Mouse (Mus musculus): ENCODE data around the gene Map2k2. TPM values are rescaled to one million over a fixed set of nuclear protein-coding genes. Genes with fewer than 3 reads are reported as not detected.
"Not testable (repeated sequence)": the region's sequence is repeated elsewhere in the genome, so short reads cannot be mapped to it uniquely, and the experiment has no call there.

The Map2k2 gene
- polyA plus RNA-seq, 1 experiment = 407 TPM

- Histone ChIP-seq H3K36me3 (replicated peaks; ENCODE audit: low read length) (peaks cover 21% of the 10 kb centered on the region), H3K27me3 (replicated peaks) (no peaks in the 10 kb centered on the region), H3K4me1 (peaks cover 60% of the 10 kb centered on the region), H3K9me3 (no peaks in the 10 kb centered on the region), H3K4me3 (replicated peaks) (peak overlapping the region; percentile 97)
- no peak for TF ChIP-seq GATA1 (IDR thresholded peaks at IDR 0.05; ENCODE audit: borderline replicate concordance, low read length)
- TF ChIP-seq FLI1 (IDR thresholded peaks at IDR 0.05; ENCODE audit: low read length) = no peak
Measured at GRCm38 (mm10) chr10:81168521-81169244, 63.0 kb downstream of the Map2k2 start.

GRCm38 (mm10) chr10:81169411-81169900, 63.7 kb downstream of the Map2k2 start:
- H3K27me3 ChIP-seq (replicated peaks); H3K9me3 ChIP-seq: not testable (repeated sequence)
- Histone ChIP-seq H3K4me3 (replicated peaks) (peak overlapping the region; percentile 79), H3K36me3 (replicated peaks; ENCODE audit: low read length) (peaks cover 14% of the 10 kb centered on the region), H3K4me1 (peaks cover 60% of the 10 kb centered on the region)

GRCm38 (mm10) chr10:81173132-81173531, 67.4 kb downstream of the Map2k2 start:
- Histone ChIP-seq H3K4me1 (peaks cover 60% of the 10 kb centered on the region), H3K4me3 (replicated peaks) (peak overlapping the region; percentile 90), H3K36me3 (replicated peaks; ENCODE audit: low read length) (peaks cover 11% of the 10 kb centered on the region), H3K9me3 (no peaks in the 10 kb centered on the region), H3K27me3 (replicated peaks) (no peaks in the 10 kb centered on the region)
- no peak for TF ChIP-seq GATA1 (IDR thresholded peaks at IDR 0.05; ENCODE audit: borderline replicate concordance, low read length)
- no peak for TF ChIP-seq FLI1 (IDR thresholded peaks at IDR 0.05; ENCODE audit: low read length)

- H3K27me3 ChIP-seq (replicated peaks) = no peaks in the 10 kb centered on the region
- H3K9me3 ChIP-seq = no peaks in the 10 kb centered on the region
- H3K36me3 ChIP-seq (replicated peaks; ENCODE audit: low read length) = peaks cover 27% of the 10 kb centered on the region
- H3K4me3 ChIP-seq (replicated peaks) = peak overlapping the region; percentile 89
- peaks cover 65% of the 10 kb centered on the region for H3K4me1 ChIP-seq
- TF ChIP-seq FLI1 (IDR thresholded peaks at IDR 0.05; ENCODE audit: low read length) (no peak), GATA1 (IDR thresholded peaks at IDR 0.05; ENCODE audit: borderline replicate concordance, low read length) (no peak)
Measured at GRCm38 (mm10) chr10:81174617-81175344, 69.1 kb downstream of the Map2k2 start.

- Histone ChIP-seq H3K36me3 (replicated peaks; ENCODE audit: low read length) (peaks cover 33% of the 10 kb centered on the region), H3K4me3 (replicated peaks) (peak overlapping the region; percentile 98), H3K4me1 (peaks cover 70% of the 10 kb centered on the region)
- not testable (repeated sequence) for H3K27me3 ChIP-seq (replicated peaks); H3K9me3 ChIP-seq
Measured at GRCm38 (mm10) chr10:81175345-81175701, 69.6 kb downstream of the Map2k2 start.

GRCm38 (mm10) chr10:81175936-81176465, 70.3 kb downstream of the Map2k2 start:
- Histone ChIP-seq H3K36me3 (replicated peaks; ENCODE audit: low read length) (peaks cover 39% of the 10 kb centered on the region), H3K4me1 (peaks cover 77% of the 10 kb centered on the region), H3K9me3 (no peaks in the 10 kb centered on the region), H3K4me3 (replicated peaks) (peak overlapping the region; percentile 98), H3K27me3 (replicated peaks) (no peaks in the 10 kb centered on the region)
- no peak for TF ChIP-seq FLI1 (IDR thresholded peaks at IDR 0.05; ENCODE audit: low read length)

- no peaks in the 10 kb centered on the region for H3K27me3 ChIP-seq (replicated peaks)
- TF ChIP-seq GATA1 (IDR thresholded peaks at IDR 0.05; ENCODE audit: borderline replicate concordance, low read length) = no peak
- no peak for TF ChIP-seq FLI1 (IDR thresholded peaks at IDR 0.05; ENCODE audit: low read length)
- H3K9me3 ChIP-seq = no peaks in the 10 kb centered on the region
- peak within 1 kb of the TSS; percentile 98 for H3K4me3 ChIP-seq (replicated peaks)
- H3K36me3 ChIP-seq (replicated peaks; ENCODE audit: low read length) = peaks cover 45% of the 10 kb centered on the region
- H3K4me1 ChIP-seq = peaks cover 83% of the 10 kb centered on the region
Measured at GRCm38 (mm10) chr10:81176466-81177271, 71.0 kb downstream of the Map2k2 start, which contains the start of gene Eef2. TSS of gene Eef2 (plus strand) at chr10:81176631.

GRCm38 (mm10) chr10:81177491-81177925, 71.8 kb downstream of the Map2k2 start:
- Histone ChIP-seq H3K36me3 (replicated peaks; ENCODE audit: low read length) (peaks cover 53% of the 10 kb centered on the region), H3K4me1 (peaks cover 89% of the 10 kb centered on the region), H3K27me3 (replicated peaks) (no peaks in the 10 kb centered on the region), H3K9me3 (no peaks in the 10 kb centered on the region), H3K4me3 (replicated peaks) (peak overlapping the region; percentile 98)
- TF ChIP-seq GATA1 (IDR thresholded peaks at IDR 0.05; ENCODE audit: borderline replicate concordance, low read length) (no peak), FLI1 (IDR thresholded peaks at IDR 0.05; ENCODE audit: low read length) (no peak)

- Histone ChIP-seq H3K36me3 (replicated peaks; ENCODE audit: low read length) (peaks cover 54% of the 10 kb centered on the region), H3K27me3 (replicated peaks) (no peaks in the 10 kb centered on the region), H3K9me3 (no peaks in the 10 kb centered on the region), H3K4me3 (replicated peaks) (peak overlapping the region; percentile 98), H3K4me1 (peaks cover 85% of the 10 kb centered on the region)
- TF ChIP-seq FLI1 (IDR thresholded peaks at IDR 0.05; ENCODE audit: low read length) = no peak
- no peak for TF ChIP-seq GATA1 (IDR thresholded peaks at IDR 0.05; ENCODE audit: borderline replicate concordance, low read length)
Measured at GRCm38 (mm10) chr10:81177958-81178712, 72.4 kb downstream of the Map2k2 start.
